Mouse (Mus musculus) heart, postnatal 0 days (tissue): ENCODE results near the gene Baz1a.

Source experiments
- CTCF ChIP-seq: IDR thresholded peaks from 2 replicates; pipeline ENCODE4 v1.5.1; 2016; ENCODE audit warnings: antibody characterized with exemption, control low read depth, low read depth
- EP300 ChIP-seq: IDR thresholded peaks from 2 replicates; pipeline ENCODE4 v1.6.1; 2016; ENCODE audit warnings: antibody characterized with exemption, low read depth

DNA sequence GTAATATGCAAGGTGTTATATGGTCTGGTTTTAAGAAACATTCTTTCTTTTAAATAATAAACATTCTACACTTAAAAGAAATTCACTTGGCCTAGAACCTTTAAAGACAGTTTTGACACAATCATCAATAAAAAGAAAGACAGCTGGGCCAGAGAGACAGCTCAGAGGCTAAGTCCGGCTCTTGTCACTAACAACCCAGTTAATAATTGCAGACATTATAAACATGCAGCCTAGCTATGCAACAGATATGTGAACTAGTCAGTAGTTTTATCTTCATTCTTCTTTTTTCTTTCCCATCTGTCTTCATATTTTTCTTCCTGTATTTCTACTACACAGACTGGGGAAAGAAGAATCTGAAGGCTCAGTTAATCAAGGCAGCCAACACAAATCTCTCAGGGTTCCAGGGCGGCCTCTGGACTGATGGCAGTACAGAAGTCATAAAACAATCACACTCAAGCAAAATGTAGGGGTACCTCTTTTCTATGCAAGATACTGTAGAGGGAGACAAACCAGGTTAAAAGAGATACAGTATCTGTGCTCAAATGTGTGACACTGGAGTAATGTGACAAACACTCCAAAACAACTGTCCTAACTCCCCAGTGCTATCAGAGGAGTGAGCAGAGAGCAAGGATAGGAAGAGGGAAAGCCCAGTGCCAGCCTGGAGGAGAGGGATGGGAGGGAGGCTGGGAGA is 40.5 kb upstream of the Baz1a start:
- no peak for TF ChIP-seq CTCF
- no peak for TF ChIP-seq EP300
